Mouse (Mus musculus): ENCODE data around the gene Serpina3c. TPM values are rescaled to one million over a fixed set of nuclear protein-coding genes. Genes with fewer than 3 reads are reported as not detected.
"Not testable (repeated sequence)": the region's sequence is repeated elsewhere in the genome, so short reads cannot be mapped to it uniquely, and the experiment has no call there.

Gene Serpina3c
- polyA plus RNA-seq, 1 experiment from 2014 or later, result not detected

GRCm38 (mm10) chr12:104112333-104112732 lies 41.3 kb downstream of the Serpina3c start, which contains the start of gene Serpina3a:
TSS of gene Serpina3a (plus strand) at chr12:104112724.
- H3K9me3 ChIP-seq (ENCODE audit: control insufficient read depth, low read length); ATAC-seq (ENCODE audit: insufficient number of reproducible peaks, insufficient read depth, low FRiP score, low read depth); H3K27ac ChIP-seq (replicated peaks in 1 of 2; ENCODE audit: control insufficient read depth in 1 of 2, insufficient read depth in 1 of 2, low read depth in 2 of 2, low read length in 2 of 2); H3K4me2 ChIP-seq (ENCODE audit: low read length); H3K4me1 ChIP-seq (ENCODE audit: control insufficient read depth in 2 of 2, insufficient read depth in 2 of 2, low read length in 2 of 2); H3K36me3 ChIP-seq (ENCODE audit: control insufficient read depth, insufficient read depth, low read length); H3K9ac ChIP-seq (ENCODE audit: low read length); H3K4me3 ChIP-seq (ENCODE audit: control insufficient read depth in 1 of 2, insufficient read depth in 1 of 2, low read depth in 1 of 2, low read length in 2 of 2); H3K27me3 ChIP-seq (ENCODE audit: control insufficient read depth, insufficient read depth, low read length): not testable (repeated sequence)
- 89% methylated on average over 10 of the region's 11 CpGs for WGBS

GRCm38 (mm10) chr12:104108507-104108906 lies 45.2 kb downstream of the Serpina3c start:
- H3K9me3 ChIP-seq (ENCODE audit: control insufficient read depth, low read length), result no peaks in the 10 kb centered on the region
- no peak overlapping the region for H3K9ac ChIP-seq (ENCODE audit: low read length)
- no peaks in the 10 kb centered on the region for H3K27me3 ChIP-seq (ENCODE audit: control insufficient read depth, insufficient read depth, low read length)
- 66% methylated on average over 2 of the region's 2 CpGs for WGBS
- H3K36me3 ChIP-seq (ENCODE audit: control insufficient read depth, insufficient read depth, low read length), result no peaks in the 10 kb centered on the region
- no peak overlapping the region for H3K27ac ChIP-seq (replicated peaks in 1 of 2; ENCODE audit: control insufficient read depth in 1 of 2, insufficient read depth in 1 of 2, low read depth in 2 of 2, low read length in 2 of 2)
- H3K4me1 ChIP-seq (ENCODE audit: control insufficient read depth in 2 of 2, insufficient read depth in 2 of 2, low read length in 2 of 2), result no peaks in the 10 kb centered on the region
- no peak overlapping the region for H3K4me3 ChIP-seq (ENCODE audit: control insufficient read depth in 1 of 2, insufficient read depth in 1 of 2, low read depth in 1 of 2, low read length in 2 of 2)
- no peak for ATAC-seq (ENCODE audit: insufficient number of reproducible peaks, insufficient read depth, low FRiP score, low read depth)
- no peak overlapping the region for H3K4me2 ChIP-seq (ENCODE audit: low read length)

DNA sequence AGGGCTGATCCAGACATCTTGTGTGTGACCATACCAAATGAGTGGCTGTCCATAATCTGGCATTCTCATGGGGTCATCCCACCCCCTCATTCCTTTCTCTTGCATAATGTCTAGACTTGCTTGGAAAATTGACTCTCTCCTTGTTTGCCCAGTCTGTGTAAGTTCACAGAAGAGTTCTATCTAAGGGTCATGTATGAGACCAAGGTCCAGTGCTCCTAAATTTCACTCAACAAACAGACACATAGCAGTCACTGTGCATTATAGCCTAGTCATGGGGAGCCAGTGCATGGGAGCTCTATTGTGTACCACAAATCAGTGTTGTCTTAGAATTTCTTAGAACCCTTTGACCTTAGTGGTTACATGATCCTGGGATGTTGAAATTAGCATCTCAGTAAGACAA lies 46.8 kb downstream of the Serpina3c start:
- no peaks in the 10 kb centered on the region for H3K9me3 ChIP-seq (ENCODE audit: control insufficient read depth, low read length)
- no peaks in the 10 kb centered on the region for H3K4me1 ChIP-seq (ENCODE audit: control insufficient read depth in 2 of 2, insufficient read depth in 2 of 2, low read length in 2 of 2)
- no peak overlapping the region for H3K9ac ChIP-seq (ENCODE audit: low read length)
- no peaks in the 10 kb centered on the region for H3K36me3 ChIP-seq (ENCODE audit: control insufficient read depth, insufficient read depth, low read length)
- no peak overlapping the region for H3K4me2 ChIP-seq (ENCODE audit: low read length)
- no peak overlapping the region for H3K4me3 ChIP-seq (ENCODE audit: control insufficient read depth in 1 of 2, insufficient read depth in 1 of 2, low read depth in 1 of 2, low read length in 2 of 2)
- no peak overlapping the region for H3K27ac ChIP-seq (replicated peaks in 1 of 2; ENCODE audit: control insufficient read depth in 1 of 2, insufficient read depth in 1 of 2, low read depth in 2 of 2, low read length in 2 of 2)
- H3K27me3 ChIP-seq (ENCODE audit: control insufficient read depth, insufficient read depth, low read length), result no peaks in the 10 kb centered on the region
- no peak for ATAC-seq (ENCODE audit: insufficient number of reproducible peaks, insufficient read depth, low FRiP score, low read depth)

GRCm38 (mm10) chr12:104105847-104106246 lies 47.8 kb downstream of the Serpina3c start:
- H3K9ac ChIP-seq (ENCODE audit: low read length), result no peak overlapping the region
- H3K4me1 ChIP-seq (ENCODE audit: control insufficient read depth in 2 of 2, insufficient read depth in 2 of 2, low read length in 2 of 2), result no peaks in the 10 kb centered on the region
- H3K36me3 ChIP-seq (ENCODE audit: control insufficient read depth, insufficient read depth, low read length), result no peaks in the 10 kb centered on the region
- H3K9me3 ChIP-seq (ENCODE audit: control insufficient read depth, low read length), result no peaks in the 10 kb centered on the region
- no peak overlapping the region for H3K27ac ChIP-seq (replicated peaks in 1 of 2; ENCODE audit: control insufficient read depth in 1 of 2, insufficient read depth in 1 of 2, low read depth in 2 of 2, low read length in 2 of 2)
- no peak for ATAC-seq (ENCODE audit: insufficient number of reproducible peaks, insufficient read depth, low FRiP score, low read depth)
- H3K27me3 ChIP-seq (ENCODE audit: control insufficient read depth, insufficient read depth, low read length), result no peaks in the 10 kb centered on the region
- no peak overlapping the region for H3K4me3 ChIP-seq (ENCODE audit: control insufficient read depth in 1 of 2, insufficient read depth in 1 of 2, low read depth in 1 of 2, low read length in 2 of 2)
- no peak overlapping the region for H3K4me2 ChIP-seq (ENCODE audit: low read length)

DNA sequence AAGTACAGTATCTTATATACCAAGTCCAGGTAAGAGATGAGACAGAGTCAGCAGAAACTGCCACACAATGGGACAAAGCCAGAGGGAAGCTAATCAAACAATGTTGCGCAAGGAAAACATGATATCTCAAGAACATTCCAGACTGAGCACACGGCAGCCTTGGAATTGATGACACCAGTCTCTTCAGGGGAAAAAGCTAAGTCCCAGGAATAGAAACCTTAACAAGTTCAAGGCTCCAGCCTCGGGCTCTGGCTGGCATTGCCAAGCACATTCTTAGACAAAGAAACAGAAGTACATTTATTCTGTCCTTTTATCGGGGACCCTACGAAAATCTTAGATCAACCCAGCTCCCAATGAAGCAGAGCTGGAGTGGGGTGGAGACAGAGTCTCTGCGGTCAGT lies 52.9 kb downstream of the Serpina3c start, which contains the start of gene Serpina5:
Gene Serpina5 (plus strand): TSS at position 346 of the 400 bp plus-strand sequence.
- 71% methylated on average over 6 of the region's 6 CpGs for WGBS
- no peaks in the 10 kb centered on the region for H3K36me3 ChIP-seq (ENCODE audit: control insufficient read depth, insufficient read depth, low read length)
- no peak for ATAC-seq (ENCODE audit: insufficient number of reproducible peaks, insufficient read depth, low FRiP score, low read depth)
- H3K4me1 ChIP-seq (ENCODE audit: control insufficient read depth in 2 of 2, insufficient read depth in 2 of 2, low read length in 2 of 2), result no peaks in the 10 kb centered on the region
- no peaks in the 10 kb centered on the region for H3K9me3 ChIP-seq (ENCODE audit: control insufficient read depth, low read length)
- no peak within 1 kb of the TSS for H3K9ac ChIP-seq (ENCODE audit: low read length)
- no peak within 1 kb of the TSS for H3K4me2 ChIP-seq (ENCODE audit: low read length)
- no peak within 1 kb of the TSS for H3K4me3 ChIP-seq (ENCODE audit: control insufficient read depth in 1 of 2, insufficient read depth in 1 of 2, low read depth in 1 of 2, low read length in 2 of 2)
- H3K27ac ChIP-seq (replicated peaks in 1 of 2; ENCODE audit: control insufficient read depth in 1 of 2, insufficient read depth in 1 of 2, low read depth in 2 of 2, low read length in 2 of 2), result no peak within 1 kb of the TSS
- H3K27me3 ChIP-seq (ENCODE audit: control insufficient read depth, insufficient read depth, low read length), result no peaks in the 10 kb centered on the region

Other genes starting within 250 kb of the Serpina3c start
- gene Serpina1c, start 249.0 kb downstream of the Serpina3c start, polyA plus RNA-seq (2014; fragmentation: Nextera tagmentation; extraction: Ambion mirVana), result not detected in 2 replicates
- gene Serpina1e, start 194.9 kb downstream of the Serpina3c start, polyA plus RNA-seq (2014; fragmentation: Nextera tagmentation; extraction: Ambion mirVana), result not detected in 2 replicates
- not detected in 2 replicates for gene Serpina11, start 163.9 kb downstream of the Serpina3c start, polyA plus RNA-seq (2014; fragmentation: Nextera tagmentation; extraction: Ambion mirVana)
- 0.27 and 0.36 TPM in 2 replicates for gene Serpina9, start 140.1 kb downstream of the Serpina3c start, polyA plus RNA-seq (2014; fragmentation: Nextera tagmentation; extraction: Ambion mirVana)
- gene Serpina12, start 109.4 kb downstream of the Serpina3c start, polyA plus RNA-seq (2014; fragmentation: Nextera tagmentation; extraction: Ambion mirVana), result not detected in 2 replicates
- gene Serpina5, start 52.8 kb downstream of the Serpina3c start, polyA plus RNA-seq (2014; fragmentation: Nextera tagmentation; extraction: Ambion mirVana), result not detected in 2 replicates
- gene Serpina3a, start 41.1 kb downstream of the Serpina3c start, polyA plus RNA-seq (2014; fragmentation: Nextera tagmentation; extraction: Ambion mirVana), result not detected in 2 replicates
- gene Serpina3b, start 25.9 kb downstream of the Serpina3c start, polyA plus RNA-seq (2014; fragmentation: Nextera tagmentation; extraction: Ambion mirVana), result 0.19 TPM in 1 of 2 replicates, not detected in the other
- not detected in 2 replicates for gene Serpina3f, start 60.7 kb upstream of the Serpina3c start, polyA plus RNA-seq (2014; fragmentation: Nextera tagmentation; extraction: Ambion mirVana)
- gene Serpina3g, start 82.4 kb upstream of the Serpina3c start, polyA plus RNA-seq (2014; fragmentation: Nextera tagmentation; extraction: Ambion mirVana), result 2.4 and 3.7 TPM in 2 replicates
- 0.53 TPM in 1 of 2 replicates, not detected in the other for gene Serpina3i, start 109.3 kb upstream of the Serpina3c start, polyA plus RNA-seq (2014; fragmentation: Nextera tagmentation; extraction: Ambion mirVana)
- not detected in 2 replicates for gene Serpina3j, start 160.7 kb upstream of the Serpina3c start, polyA plus RNA-seq (2014; fragmentation: Nextera tagmentation; extraction: Ambion mirVana)
- not detected in 2 replicates for gene Serpina3k, start 184.6 kb upstream of the Serpina3c start, polyA plus RNA-seq (2014; fragmentation: Nextera tagmentation; extraction: Ambion mirVana)
- gene Serpina3m, start 184.6 kb upstream of the Serpina3c start, polyA plus RNA-seq (2014; fragmentation: Nextera tagmentation; extraction: Ambion mirVana), result not detected in 2 replicates

Measured in heart, embryonic 14.5 days (tissue).